Mouse (Mus musculus) kidney, adult 9 months (tissue): ENCODE results near the gene Galnt18.

Experiments used
- DNase-seq: peaks from one replicate; pipeline ENCODE4 v3.0.0; 2022

The Galnt18 gene

DNA sequence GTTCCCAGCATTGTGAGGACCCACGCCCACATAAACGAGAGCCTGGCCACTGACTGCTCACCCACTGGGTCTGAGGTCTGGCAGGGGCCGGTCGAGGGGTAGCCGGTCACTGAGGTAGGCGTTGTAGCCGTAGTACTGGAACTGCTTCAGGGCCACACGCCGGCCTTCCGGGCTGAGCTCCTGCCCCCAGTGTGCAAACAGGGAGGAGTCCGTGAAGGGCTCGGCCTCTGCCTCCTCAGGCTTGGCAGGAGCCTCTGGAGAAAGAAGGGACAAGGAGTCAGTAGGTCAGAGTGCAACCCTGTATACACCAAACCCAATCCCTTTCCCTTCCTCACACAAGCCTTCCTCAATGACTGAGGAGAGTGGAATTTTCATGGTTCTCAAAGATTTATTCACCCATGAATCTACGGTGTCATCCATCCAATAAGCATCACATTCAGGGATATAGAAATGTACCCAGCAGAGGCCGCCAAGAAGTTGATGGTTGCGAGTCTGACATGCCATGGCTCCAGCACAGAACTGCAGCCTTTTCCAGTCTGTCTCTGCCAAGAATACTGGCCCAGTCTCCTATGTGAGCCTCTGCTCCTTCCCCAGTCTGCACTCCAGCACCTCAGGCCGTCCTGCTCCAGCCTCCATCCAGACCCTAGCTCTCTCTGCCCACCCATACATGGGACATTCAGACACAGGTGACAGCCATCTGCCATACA, 163.4 kb downstream of the Galnt18 start:
- peak; percentile 81 for DNase-seq

DNA sequence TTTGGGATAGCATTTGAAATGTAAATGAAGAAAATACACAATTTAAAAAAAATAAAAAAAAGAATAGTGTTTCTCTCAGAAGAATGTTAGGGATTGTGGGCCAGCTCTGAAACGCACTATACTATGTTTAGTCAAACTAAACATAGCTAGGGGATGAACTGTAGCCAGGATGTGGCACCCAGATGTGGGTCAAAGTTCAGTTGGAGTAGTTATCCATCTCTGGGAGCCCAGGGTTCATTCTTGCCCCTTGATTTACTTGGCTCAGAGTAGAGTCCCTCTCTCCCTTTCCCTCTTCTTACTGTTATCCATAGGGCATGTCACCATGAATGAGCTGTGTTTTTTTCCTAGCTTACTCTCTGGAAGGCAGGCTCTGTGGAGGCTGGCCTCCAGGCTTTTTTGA, 165.3 kb downstream of the Galnt18 start:
- DNase-seq: peak; percentile 74

DNA sequence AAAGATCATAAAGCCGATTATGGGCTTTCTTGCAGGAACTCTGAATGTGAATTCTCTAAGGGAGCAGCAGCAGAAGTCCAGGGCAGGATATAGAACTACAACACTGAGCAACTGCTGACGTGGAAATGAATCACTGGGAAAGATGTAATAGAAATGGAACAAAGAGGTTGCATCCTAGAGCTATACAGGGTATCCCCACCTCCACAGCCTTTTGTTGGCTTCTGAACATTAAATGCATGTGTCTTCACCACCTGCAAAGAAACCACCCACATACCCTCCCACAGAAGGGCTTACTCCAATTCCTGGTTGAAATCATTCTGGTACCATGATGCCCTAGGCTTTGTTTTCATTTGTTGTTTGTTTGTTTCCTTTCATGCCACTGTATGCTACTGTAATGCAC, 172.3 kb downstream of the Galnt18 start:
- no peak for DNase-seq

DNA sequence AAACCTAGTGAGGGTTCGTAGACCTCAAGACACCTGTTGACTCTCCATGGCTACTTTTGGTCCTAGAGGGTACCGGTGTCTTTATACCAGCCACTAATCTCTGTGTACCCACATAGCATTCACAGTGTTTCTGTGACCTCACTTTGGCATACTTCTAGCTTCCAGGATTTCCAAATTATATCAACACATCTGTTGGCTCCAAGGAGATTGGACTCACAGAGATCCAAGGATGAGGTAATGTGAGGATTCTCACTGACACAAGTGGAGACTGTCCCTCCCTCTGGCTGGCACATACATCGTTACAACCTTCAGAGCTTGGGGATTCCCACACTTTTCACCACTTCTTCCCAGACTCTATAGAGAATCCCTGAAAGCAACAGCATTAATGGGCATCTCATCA, 173.7 kb downstream of the Galnt18 start:
- no peak for DNase-seq

DNA sequence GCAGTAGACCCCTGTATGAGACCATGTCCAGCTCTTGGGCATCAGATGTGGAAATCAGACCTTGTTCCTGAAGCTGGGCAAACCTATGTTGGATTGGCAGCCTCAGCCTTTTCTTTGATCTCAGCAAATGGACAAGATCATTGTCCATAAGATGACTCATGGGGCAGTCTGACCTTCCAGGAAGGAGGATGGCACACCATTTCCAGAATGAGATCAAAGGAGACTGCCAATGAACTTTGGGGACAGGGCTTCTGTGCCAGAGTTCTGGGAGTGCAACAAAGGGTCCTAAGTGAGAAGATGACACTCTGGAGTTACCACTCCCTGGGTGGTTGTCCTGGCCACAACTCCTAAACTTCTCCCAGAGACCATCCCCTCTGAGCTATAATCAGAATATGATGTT, 174.1 kb downstream of the Galnt18 start:
- no peak for DNase-seq

DNA sequence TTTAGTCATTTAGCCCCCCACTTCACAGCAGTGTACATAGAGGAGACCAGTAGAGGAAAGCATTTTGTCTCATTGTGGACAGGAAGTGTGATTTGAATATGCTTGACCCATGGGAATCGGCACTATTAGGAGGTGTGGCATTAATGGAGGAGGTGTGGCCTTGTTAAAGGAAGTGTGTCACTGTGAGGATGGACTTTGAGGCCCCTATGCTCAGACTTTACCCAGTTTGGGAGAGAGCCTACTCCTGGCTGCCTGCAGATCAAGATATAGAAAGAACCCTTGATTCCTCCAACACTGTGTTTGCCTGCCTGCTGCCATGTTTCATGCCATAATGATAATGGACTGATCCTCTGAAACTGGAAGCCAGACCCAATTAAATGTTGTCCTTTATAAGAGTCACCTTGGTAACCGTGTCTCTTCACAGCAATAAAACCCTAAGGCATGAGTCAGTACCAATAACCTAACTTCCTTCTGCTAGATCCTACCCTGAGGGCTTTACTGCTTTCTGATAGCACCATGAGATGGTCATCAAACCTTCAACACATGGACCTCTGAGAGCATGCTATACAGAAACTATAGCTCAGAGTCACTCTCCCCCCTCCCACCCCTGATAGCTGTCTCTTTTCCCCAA, 175.1 kb downstream of the Galnt18 start:
- no peak for DNase-seq

DNA sequence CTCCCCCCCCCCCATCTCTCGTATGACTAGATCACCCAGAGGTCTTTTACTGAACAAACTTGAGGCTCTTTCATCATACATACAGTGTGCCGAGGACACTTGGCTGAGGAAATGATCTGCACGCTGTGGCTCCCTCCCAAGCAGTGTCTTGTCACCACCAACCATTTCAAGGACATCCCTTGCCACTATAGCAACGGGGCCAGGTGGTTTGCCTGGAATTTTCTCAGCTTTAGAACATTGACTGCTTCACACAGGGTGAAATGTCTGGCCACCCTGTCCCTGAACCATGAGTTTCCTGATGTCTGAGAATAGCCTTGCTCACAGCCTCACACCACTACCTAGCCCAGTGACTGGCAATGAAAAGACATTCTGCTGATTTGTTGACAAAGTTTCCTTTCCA, 176.6 kb downstream of the Galnt18 start:
- no peak for DNase-seq

DNA sequence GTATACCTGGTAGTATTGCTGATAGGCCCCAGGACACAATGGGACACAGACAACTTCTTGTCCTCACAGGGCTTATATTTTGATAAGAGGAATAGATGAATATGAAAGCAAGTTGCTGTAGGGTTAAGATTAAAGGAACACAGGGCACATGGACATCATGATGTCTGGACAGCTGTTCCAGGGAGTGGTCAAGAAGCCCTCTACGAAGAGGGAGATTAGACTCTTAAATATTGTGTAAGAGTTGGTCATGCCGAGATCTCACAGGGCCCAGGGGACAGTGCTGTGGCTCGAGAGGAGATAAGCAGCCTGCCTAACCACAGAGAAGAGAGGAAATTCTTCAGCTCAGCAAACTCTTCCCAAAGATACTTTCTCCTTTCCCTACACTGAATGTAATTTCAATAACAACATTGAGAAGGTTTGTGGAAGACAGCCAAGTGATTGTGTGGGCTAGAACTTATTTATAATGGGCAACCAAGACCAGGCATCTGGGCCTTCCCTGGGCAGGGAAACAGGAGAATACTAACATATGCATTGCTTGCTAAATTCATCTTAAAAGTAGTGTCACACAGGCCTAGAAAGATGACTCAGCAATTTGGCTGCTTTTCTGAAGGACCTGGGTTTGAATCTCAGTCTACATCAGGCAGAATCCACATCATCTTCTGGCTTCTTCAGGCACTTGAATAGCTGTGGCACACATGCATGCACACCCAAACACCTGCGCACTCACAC, 178.3 kb downstream of the Galnt18 start:
- no peak for DNase-seq

DNA sequence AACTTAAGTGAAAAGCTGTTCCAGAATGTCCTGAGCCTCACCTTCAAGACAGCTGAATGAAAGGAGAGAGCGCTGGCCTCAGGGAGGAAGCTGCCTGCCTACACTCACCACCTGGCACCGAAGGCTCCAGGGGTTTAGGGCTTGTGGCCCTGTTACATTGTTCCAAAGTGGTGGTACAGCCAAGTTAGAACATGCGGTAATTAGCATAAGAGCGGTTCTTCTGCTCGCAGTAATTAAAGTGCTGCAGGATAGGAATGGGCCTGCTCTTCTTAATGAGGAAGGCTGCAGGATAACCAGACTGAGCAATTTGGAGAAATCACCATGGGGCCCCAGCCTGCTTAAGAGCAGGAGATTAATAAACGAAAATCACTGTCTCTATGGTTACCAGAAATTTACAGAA, 179.0 kb downstream of the Galnt18 start:
- DNase-seq: no peak

DNA sequence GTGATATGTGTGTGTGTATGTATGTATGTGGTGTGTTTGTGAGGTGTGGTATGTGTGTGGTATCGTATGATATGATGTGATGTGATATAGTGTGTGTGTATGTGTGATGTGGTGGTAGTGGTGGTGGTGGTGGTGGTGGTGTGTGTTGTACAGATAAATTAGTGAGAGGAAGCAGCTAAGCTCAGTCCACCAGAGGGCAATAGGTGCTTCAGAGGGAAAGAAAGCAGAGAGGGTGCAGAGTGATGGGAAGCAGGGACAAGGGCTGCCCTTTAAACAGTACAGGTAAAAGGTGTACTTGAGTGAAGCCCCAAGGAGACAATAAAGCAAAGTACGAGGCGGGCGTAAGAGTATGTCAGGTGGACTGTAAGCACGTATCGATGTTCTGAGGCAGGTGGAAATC, 186.1 kb downstream of the Galnt18 start:
- DNase-seq: no peak

DNA sequence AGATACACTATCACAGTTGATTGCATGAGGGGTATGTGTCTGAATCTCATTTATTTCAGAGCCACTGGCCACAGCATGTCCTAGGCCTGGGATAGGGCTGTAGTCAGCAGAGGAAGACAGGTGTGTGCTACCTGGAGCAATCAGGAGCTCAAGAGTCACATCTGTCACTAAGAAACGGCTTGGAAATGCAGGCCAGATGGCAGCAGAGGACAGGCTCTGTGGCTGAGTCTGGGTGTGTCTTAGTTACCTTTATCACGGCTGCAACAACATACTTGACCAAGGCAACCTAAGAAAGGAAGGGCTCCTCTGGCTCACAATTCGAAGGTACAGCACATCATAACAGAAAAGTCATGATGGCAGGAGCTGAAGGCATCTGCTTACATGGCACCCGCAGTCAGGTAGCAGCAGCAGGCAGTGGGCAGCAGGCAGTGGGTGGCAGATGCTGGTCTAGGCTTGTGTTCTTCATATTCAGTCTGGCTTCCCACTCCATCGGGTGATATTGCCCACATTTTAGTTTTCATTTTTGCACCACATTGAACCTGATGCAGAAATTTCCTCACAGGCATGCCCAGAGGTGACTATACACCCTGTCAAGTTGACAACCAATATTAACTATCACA, 190.2 kb downstream of the Galnt18 start:
- DNase-seq: peak; percentile 17

DNA sequence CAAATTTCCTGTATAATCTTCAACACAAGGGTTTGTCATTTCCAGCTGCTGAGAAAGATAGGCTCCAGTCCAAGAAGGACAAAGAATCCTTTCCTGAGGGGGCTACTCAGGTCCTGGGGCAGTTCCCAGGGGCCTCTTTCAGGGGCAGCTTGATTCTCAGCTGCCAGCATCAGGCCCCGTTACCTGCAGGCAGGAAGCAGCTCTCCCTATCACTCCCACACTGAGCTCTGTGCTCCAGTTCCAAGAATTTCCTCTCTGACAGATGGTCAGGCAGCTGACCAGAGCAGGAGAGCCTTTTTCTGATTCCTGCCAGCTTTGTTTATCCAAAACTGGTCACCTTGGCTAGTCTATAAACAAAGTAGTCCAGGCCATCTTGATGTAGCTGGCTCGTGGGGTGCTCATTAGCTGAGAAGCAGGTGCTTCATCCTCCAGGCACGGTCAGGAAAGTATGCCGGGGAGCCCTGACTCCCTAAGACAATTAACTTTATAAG, 191.4 kb downstream of the Galnt18 start:
- DNase-seq: peak; percentile 17

DNA sequence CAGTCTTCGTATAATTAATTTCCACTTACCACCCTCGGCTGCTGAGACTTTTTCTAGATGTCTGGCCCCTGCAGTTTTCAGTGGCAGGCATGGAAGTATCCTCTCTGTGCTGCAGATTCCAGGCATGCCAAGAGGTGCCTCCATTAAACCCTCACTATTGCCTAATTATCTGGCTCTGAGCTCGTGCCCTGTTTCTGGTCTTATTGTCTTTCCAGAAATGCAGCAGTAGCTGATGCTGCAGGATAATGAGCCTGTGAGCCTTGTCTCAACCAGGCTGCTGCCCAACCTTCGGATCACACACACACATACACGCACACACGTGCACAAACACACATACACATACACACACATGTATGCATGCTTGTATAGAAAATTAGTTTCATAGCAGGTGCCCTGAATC, 199.2 kb downstream of the Galnt18 start:
- no peak for DNase-seq

DNA sequence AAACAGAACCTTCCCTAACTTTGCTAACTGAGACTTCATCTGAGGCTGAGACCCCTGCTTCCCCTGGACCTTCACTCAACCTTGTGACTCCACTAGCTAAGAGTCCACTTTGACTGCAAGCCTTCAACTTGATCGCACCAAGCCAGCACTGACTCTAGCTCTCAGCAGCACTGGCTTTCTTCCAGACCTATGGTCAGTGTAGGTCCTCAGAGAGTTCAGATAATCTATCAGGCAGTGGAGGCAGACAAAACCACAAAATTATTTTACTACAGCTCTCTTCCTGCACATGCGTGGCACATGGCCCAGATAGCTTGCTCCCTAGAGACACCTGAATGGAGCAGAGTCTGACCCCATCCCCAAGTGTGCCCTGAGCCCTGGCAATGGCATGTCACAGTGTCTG, 204.7 kb downstream of the Galnt18 start:
- DNase-seq: no peak

DNA sequence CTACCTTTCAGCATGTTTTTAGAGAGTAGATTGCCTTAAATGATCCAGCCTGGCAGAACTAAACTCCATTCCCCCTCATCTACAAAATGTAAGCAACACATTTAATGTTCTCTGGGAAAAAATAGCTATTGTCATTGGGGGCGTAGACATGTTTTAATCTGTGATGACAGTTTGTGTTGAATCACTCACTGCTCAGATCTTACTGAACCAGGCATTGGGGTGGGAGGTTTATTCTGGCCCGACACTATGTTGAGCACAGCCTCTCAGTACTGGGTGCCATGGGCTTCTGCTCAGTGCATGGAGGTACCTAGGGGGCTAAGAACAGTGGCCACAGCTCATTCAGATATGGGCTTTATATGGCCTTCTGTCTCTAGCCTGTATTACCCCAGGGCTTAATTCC, 207.4 kb downstream of the Galnt18 start:
- DNase-seq: no peak

DNA sequence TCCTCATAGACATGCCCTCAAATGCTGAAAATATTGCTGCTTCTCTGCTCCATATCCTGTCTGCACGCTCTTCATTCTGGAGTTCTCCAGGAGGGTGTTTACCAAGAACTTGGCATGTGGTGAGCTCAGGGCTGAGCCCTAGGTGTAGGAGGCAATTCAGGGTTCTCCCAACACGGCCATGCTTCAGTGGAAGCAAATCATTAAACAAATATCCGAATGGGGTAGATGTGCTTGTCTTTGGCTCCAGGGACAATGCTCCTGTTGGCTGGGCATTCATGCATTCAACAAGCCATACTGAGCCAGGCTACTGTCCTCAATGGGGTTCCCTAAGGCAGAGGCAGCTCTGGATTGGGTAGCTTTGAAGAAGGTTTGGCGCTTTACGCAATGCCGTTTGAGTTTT, 212.9 kb downstream of the Galnt18 start:
- peak; percentile 66 for DNase-seq

DNA sequence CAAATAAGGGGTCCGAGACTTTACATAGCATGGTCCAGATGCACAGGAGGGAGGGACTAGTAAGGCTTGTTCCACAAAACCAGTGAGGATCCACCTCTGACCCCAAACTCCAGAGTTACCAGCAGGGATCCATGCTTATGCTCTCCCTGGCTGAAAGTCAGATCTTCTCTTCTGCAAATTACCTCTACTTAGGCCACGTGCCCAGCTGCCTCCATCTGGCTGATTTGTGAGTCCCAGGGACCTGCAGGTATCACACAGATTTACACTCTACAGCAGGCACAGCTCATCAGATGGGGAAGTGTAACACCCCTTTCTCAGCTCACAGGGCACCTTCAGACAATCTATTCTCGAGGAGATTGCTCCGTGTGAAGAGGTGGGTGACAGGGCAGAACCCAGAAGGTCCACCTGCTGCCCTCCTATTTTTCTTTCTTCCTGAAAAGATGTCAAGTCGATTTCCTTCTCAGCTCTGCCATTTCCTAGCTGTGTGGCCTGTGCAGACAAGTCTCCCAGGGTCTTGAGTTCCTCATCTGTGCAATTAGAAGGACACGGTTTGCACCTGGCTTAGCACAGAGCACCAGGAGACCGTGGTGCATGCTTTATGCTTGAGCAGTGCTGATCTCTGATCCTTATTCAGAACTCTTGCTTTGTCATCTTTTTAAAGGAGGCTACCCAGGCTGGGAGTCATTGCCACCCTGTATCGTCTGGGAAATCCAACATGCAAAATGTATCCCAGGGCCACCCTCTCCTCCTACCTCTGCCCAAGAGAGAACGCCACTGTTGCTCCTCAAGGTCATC, 216.3 kb downstream of the Galnt18 start:
- peak; percentile 62 for DNase-seq

DNA sequence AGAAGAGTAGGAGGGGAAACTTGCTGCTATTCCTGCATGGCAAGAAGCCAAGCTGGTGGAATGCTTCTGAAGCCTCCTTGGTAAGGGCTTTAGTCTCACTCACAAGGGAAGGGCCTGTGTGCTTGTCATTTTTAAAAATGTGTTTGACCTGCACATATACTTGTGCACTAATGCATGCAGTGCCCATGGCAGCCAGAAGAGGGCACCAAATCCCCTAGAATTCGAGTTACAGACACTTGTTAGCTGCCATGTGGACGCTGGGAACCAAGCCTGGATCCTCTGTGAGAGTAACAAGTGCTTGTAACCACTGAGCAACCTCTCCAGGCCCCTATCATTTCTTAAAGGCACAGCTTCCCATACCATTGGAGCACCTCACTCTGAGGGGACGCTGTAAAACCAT, 219.7 kb downstream of the Galnt18 start:
- DNase-seq: no peak

DNA sequence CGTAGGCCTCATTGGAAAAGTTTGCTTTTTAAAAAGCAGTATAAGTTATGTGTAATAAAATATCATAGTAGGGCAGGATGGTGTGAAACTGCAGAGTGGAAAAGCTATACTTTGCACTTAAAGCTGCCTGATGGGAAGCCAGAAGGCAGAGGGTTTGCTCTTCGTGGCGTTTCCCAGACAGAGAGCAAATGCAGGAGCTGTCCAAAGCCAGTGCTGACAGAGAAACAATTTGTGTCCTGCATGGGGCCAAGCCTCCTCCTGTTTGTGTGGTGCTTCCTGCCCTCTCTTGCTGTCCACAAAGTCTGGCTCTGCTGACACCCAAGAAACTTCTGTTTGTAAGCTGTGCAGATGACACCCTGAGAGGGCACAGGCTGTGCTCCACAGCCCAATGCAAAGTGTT, 220.8 kb downstream of the Galnt18 start:
- no peak for DNase-seq

DNA sequence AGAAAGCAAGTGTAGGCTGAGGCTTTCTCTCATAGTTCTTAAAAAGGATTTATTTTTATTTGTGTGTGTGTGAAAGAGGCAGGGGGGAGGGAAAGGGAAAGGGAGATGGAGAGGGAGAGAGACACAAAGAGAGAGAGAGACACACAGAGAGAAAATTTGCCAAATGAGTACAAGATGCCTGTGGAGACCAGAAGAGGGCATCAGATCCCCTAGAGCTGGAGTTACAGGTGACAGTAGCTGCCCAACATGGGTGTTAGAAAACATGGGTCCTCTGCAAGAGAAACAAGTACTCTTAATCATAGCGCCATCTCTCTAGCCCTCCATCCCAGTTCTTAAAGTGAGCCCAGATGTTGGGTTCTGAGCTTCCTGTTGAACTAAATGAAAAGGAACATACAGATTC, 228.8 kb downstream of the Galnt18 start:
- peak; percentile 11 for DNase-seq

DNA sequence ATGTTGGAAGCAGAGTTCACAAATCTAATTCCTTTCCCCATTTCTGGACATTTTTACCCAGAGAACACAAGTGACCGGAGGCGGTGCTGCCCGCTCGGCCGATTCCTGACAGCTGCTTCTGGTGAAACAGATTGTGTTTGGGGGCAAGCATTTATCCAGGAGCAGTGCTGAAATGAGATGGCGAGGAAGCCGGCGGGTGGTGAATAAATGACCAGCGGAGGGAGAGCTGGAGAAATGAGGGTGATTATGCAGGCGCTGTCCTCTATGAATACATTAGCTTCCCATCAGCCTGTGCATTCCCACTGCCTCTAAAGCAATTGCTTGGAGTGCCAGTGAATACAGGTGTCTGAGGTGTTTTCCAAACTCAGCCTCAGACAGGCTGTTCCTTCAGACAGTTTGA, 232.7 kb downstream of the Galnt18 start:
- no peak for DNase-seq

DNA sequence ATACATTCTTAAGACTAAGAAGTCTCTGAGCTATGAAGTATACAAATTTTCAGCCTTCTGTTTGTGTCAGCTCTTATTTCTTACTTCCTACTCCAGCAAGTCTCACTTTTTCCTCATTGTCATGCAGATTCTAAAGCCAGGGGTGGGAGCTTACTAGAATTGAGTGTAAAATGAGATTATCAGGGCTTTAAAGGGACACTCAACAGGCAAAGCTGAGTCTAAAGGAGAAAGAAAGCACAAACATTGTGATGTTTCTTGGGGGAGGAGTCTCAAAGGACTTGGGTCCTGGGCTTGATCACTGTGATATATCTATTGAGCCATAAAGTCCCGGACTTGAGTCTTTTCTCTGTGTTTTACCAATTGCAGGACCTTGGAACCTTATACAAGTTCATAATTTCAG, 234.2 kb downstream of the Galnt18 start:
- DNase-seq: no peak

DNA sequence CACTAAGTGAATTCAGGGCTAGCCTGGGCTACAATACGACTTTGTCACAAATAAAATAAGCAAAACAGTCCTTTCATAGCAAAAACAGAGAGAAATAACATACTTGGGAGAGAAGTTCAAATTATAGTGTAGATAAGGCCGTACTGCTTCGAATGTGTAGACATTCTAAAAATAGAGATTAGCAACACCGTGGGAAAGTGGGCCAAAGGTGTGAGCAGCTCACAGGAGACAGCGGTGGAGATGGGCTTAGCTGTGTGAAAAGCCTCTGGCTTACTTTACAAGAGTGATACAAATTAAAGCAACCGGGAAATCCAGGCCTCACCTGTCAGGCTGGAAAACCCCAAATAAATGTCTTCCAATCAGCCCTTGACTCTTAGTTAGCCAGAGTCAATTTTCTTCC, 241.8 kb downstream of the Galnt18 start:
- no peak for DNase-seq
